Mouse (Mus musculus): ENCODE data around the gene Tuba8.

Tuba8 gene

DNA sequence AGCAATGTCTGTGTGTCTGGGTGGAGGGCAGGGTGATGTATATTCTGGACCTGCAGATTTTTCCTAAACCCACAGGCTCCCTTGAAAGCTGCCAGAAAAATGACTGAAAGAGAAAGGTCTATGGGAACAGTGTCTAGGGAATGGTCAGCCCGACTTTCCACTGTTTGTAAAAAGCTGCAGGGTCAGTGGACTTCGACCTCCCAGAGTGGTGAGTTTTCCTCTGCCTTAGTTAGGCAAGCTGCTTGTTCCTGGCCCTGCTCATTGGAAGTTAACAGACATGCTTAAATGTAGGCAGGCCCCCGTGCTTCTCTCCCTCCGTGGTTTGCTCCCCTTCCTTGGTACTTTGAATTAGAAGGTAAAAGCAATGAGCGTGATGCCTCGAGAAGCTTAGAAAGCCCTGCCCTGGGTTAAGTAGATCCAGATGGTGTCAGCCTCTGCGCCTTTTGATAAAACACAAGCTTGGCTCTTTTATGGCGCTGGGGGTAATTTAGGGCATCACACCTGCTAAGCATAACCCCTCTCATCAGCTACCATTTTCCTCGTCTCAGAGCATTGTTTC, 12.6 kb upstream of the Tuba8 start:
- no peak for DNase-seq (ENCODE audit: low spot score)

GRCm38 (mm10) chr6:121200458-121200857, 10.0 kb upstream of the Tuba8 start:
- DNase-seq (ENCODE audit: low spot score), result no peak

DNA sequence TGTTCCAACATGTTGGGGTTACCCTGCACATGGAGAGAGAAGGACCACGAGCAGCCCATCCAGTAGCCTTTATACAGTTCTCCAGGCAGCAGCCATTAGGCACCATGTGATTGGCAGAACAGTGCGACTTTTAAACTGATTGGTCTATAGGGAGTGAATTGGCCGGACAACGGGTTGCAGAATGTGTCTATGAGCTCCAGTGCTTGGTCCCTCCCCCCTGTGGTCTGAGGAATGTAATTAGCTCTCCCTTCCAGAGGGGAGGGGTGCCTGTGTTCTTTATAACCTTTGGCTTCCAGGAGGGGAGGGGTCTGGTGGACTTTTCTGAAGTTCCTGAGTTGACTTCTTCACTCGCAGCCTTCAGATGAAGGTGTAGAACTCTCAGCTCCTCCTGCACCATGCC, 8.5 kb upstream of the Tuba8 start:
- DNase-seq (ENCODE audit: low spot score), result no peak

DNA sequence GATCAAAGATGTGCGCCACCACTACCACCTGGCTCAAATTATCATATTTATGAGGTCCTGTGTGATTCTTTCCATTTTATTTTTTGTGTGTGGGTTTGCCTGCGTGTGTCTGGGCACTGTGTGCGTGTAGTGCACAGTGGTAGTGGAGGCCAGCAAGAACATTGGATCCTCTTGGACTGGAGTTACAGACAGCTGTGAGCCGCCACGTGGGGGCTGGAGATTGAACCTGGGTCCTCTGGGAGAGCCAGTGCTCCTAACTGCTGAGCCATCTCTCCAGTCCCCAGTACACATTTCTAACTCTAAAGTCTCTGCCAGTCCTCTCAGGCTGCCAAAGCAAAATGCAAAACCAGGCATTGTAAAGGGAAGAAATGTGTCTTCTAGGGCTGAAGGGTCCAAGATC, 4.0 kb upstream of the Tuba8 start:
- DNase-seq (ENCODE audit: low spot score), result no peak

DNA sequence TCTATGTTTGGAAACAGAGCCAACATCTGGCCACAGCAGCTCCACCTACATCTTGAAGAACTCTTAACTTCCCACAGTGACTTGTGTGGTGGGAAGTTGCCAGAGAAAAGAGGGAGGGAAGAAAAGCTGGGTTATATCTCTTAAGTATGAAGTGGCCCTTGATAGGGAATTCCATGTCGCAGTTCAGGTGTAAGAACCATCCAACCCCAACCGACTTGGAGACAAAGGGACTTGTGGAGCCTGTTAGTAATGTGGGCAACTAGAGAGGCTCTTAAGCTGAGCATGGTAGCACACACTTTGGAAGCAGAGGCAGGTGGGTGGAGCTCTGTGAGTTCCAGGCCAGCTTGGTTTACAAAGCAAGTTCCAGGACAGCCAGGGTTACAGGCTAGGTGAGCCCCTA, 912 bp upstream of the Tuba8 start:
- no peak for DNase-seq (ENCODE audit: low spot score)

DNA sequence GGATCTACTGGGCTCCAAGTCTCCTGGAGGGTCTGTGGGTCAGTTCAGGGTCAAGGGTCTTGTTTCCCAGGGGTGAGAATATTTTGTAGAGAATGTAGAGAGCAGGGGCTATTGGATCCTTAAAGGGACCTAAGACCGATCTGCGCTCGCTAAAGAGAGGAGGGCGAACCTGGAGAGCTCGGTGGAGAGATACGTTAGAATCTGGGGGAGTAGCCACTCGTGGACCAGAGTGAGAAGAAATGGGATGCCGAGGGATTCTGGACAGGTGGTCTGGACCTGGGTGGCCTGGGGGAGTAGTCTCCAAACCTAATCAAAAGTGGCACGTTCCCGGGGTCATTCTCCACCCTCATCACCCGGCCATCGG, 412 bp downstream of the Tuba8 start:
- DNase-seq (ENCODE audit: low spot score), result no peak

DNA sequence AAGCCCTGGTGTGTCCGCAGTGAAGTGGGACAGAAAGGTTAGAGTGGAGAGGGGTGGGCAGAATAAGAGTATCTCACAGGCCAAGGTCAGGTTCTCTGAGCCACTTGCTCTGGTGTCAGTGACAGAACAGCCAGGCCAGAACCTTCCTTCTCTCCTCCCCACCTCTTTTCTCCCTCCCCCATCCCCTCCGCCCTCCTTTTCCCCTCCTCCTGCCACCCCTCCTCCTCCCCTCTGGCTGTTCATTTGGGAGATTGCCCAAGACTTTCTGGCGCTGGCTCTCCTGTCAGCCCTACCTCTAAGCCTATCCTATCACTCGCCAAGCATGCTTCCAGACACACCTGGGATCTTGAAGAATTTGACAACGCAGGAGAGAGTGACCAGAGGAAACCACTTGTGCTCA, 1.2 kb downstream of the Tuba8 start:
- no peak for DNase-seq (ENCODE audit: low spot score)

- DNase-seq (ENCODE audit: low spot score), result no peak
Observed at GRCm38 (mm10) chr6:121212988-121213387, 2.5 kb downstream of the Tuba8 start.

GRCm38 (mm10) chr6:121214221-121214620, 3.7 kb downstream of the Tuba8 start:
- DNase-seq (ENCODE audit: low spot score), result no peak

DNA sequence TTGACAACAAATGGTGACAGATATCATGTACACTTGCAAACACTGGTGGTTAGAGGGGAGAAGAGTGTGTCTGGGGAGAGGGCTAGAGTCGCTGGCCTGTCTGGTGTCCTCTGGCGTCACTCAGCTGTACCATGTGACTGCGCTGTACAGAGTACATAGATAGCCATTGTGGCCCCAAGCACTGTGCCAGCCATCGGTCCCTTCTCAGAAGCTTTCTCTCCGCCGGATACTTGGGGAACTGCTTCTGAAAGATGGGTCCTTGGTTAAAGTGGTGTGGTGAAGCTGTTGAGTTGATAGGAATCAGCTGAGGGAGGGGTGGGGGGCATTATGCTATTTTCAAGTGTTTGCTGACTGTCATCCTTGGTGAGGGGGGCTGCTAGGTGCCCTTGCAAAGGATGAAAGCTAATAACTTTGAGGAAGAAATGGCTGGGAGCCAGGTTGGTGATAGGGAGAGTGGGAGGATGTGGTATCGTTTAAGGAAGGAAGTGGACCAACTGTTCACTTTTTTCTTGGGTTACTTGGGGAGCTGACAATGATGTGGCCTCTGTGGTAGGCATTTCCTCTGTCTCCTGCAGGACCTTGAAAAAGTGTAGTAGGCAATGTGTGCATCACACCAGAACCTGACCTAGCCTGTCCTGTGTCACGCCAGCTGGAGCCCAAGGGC, 4.3 kb downstream of the Tuba8 start:
- no peak for DNase-seq (ENCODE audit: low spot score)

GRCm38 (mm10) chr6:121215336-121215735, 4.8 kb downstream of the Tuba8 start:
- no peak for DNase-seq (ENCODE audit: low spot score)

DNA sequence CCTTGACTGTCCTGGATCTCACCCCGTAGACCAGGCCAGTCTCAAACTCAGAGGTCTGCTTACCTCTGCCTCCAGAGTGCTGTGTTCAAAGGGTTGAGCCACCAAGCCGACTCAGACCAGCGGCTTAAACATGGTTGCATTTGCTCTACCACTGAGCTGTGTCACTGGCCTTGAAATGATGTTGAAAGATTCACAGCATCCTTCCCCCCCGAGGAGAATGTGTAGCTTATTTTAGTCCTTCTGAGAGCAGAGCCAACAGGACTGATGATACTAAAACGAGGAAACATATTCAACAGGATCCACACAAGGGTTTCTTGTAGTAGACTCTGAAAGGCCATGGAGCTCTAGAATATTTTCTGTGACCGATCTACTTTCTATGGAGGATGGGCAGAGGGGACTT, 5.4 kb downstream of the Tuba8 start:
- DNase-seq (ENCODE audit: low spot score), result no peak

DNA sequence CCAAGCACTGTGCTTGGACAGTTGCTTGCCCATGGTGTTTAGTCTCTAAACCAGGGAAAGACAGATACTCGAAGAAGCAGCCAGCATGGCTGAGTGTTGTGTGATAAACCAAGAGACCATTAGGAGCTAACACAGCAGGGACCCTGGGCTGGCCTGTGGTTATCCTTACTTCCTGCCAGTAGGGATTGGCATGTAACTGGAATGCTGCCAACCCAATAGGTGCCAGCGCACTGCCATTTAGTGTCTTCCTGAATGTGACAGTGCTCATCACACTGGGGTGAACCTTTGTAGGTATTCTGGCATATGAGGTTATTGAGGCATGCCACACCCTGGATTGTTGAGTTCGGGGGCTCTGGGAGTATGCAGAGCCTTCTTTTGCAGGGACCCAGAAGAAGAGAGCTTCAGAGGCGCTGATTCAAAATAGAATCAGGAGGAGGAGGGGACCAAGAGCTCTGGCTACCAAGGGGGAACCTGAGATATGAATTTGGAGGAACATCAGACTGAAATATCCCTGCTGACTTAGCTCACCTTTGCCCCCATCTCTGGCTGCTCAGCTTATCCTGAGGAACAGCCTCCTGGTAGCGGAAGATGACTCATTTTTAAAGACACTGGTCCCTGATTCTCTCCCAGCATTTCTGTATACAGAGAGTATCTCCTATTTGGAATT, 6.2 kb downstream of the Tuba8 start:
- DNase-seq (ENCODE audit: low spot score), result no peak

DNA sequence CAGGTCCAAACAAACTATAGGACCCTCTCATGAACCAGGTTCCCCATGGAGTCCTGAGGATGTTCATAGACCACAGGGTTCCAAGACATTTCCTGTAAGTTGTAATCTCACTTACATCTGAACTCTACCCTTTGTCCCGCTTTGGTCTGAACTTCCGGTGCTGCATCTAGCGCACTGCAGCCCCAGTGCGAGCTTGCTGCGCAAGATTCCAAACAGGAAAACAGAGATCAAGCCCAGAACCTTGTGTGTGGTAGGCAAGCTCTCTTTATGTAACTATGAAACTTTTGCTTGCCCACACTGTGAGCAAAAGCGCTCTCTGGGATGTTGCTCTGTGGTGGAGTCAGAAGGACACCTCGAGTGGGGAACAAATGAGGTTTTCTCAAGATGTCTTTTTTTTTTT, 7.5 kb downstream of the Tuba8 start:
- no peak for DNase-seq (ENCODE audit: low spot score)

DNA sequence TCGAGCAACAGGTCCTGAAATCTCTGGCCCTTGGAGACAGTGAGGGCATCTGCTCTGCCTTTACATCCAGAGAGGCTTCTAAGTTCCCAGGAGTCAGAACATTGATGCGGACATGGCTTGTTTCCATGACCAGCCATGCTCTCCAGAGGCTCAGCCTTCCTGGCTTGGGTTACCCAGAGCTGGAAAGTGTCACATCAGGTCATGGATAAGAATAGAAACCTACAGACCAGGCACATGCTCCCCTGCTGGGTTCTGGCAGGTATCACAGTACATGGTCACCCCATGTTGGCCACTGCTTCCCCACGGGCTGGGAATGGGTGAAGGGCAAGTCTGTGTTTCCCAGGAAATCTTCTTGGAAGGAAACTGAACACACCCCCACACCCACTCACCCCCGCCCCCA, 8.9 kb downstream of the Tuba8 start:
- no peak for DNase-seq (ENCODE audit: low spot score)

DNA sequence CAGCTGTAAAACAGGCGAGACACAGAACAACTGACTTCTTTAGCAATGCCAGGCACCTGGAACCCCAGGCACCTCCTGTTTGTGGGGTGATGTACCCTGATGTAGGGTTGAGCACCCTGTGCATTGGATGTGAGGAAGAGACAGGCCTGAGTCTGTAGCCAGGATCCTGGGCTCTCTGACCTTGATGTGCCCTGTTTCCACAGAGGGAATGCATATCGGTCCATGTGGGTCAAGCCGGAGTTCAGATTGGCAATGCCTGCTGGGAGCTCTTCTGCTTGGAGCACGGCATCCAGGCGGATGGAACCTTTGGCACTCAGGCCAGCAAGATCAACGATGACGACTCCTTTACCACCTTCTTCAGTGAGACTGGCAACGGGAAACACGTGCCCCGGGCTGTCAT, 9.7 kb downstream of the Tuba8 start:
- DNase-seq (ENCODE audit: low spot score), result no peak

GRCm38 (mm10) chr6:121221876-121222597, 11.5 kb downstream of the Tuba8 start:
- DNase-seq (ENCODE audit: low spot score), result no peak

- no peak for DNase-seq (ENCODE audit: low spot score)
Observed at GRCm38 (mm10) chr6:121223001-121223400, 12.5 kb downstream of the Tuba8 start.

GRCm38 (mm10) chr6:121224067-121224466, 13.6 kb downstream of the Tuba8 start:
- no peak for DNase-seq (ENCODE audit: low spot score)

DNA sequence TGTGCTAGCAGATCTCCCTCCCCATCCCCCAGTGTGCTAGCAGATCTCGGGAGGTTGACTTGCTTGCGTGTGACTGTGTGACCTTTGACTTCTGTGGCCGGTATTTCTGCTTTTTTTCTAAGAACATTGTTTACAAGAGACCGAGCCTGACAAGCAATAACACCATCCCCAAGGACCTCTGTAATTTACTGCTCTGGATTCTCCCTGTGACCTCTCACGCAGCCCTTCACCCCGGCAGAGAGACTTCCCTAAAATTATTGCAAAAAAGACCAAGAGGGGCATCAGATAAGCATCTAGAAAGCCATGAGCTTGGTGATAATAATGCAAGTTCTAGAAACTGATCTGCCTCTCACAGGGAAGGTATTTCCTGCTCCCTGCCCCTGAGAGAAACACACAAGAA, 14.5 kb downstream of the Tuba8 start:
- DNase-seq (ENCODE audit: low spot score), result no peak

DNA sequence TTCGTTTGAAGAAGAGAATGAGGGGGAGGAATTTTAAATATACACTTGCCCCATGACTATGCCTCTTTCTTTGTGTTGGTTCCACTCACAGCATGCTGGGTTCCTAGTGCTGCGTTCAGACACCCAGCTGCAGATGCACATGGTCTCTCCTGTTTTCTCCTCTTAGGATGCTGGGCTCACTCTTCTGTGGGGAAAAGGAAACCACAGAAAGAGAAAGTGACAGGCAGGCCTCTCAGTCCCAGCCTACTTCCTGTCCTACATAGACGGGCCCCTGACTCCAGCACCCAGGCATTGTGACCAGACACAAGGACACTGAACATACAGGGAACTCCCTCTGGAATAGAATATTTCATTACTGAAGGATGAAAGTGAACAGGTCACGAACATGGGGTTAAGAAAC, 15.5 kb downstream of the Tuba8 start:
- no peak for DNase-seq (ENCODE audit: low spot score)

DNA sequence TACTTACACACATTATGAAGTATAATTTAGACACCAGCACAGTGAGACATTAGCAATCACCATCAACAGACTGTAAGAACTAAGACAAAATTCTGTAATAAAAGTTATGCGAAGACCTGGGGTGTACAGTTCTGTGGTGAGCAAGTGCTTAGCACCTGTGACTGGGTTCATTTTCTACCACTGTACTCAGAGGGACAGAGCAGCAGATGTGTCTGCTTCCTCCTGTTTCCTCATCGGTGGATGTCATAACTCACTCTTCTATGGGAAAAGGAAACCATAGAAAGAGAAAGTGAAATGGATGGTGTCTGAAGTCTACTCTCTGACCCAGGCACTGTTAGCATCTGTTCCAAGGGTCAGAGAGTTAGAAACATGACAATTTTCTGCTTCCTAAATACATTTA, 16.2 kb downstream of the Tuba8 start:
- DNase-seq (ENCODE audit: low spot score), result no peak

GRCm38 (mm10) chr6:121228421-121228820, 17.9 kb downstream of the Tuba8 start:
- DNase-seq (ENCODE audit: low spot score), result no peak
